Mouse (Mus musculus) liver, adult 2 months (tissue): ENCODE measurements around the gene Wnt5b.

Experiments used
- CTCF ChIP-seq: fragments of 200-500 bp; IDR thresholded peaks from 2 replicates; pipeline ENCODE4 v1.5.1; 2011; ENCODE audit warnings: low read depth, low read length, control low read depth
- POLR2A ChIP-seq: fragments of 200-500 bp; IDR thresholded peaks from 2 replicates; pipeline ENCODE4 v1.6.1; 2011; ENCODE audit warnings: low read length, control low read depth; ENCODE audit not compliant: insufficient read depth; ENCODE audit errors: extremely low read depth

DNA sequence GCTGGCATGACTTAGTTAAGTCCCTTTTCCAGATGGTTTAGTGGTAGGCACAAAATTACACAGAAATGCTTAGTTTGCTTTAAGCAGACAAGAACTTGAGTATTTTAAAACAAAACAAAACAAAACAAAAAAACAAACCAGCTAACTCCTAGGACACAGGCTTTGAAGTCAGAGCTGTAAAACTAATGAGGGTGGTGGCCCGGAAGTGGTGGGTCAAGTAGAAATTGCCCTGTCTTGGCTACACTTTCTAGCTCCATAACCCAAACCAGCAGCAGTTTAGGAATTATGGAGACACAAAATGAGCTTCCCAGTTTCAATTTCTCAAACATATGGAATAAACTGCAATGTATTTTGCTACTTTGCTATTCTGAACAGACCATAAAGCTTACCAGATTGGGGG, 39.9 kb upstream of the Wnt5b start:
- TF ChIP-seq CTCF (no peak), POLR2A (no peak)
